Mouse (Mus musculus): Measurements from ENCODE around the gene Galnt10.

DNA sequence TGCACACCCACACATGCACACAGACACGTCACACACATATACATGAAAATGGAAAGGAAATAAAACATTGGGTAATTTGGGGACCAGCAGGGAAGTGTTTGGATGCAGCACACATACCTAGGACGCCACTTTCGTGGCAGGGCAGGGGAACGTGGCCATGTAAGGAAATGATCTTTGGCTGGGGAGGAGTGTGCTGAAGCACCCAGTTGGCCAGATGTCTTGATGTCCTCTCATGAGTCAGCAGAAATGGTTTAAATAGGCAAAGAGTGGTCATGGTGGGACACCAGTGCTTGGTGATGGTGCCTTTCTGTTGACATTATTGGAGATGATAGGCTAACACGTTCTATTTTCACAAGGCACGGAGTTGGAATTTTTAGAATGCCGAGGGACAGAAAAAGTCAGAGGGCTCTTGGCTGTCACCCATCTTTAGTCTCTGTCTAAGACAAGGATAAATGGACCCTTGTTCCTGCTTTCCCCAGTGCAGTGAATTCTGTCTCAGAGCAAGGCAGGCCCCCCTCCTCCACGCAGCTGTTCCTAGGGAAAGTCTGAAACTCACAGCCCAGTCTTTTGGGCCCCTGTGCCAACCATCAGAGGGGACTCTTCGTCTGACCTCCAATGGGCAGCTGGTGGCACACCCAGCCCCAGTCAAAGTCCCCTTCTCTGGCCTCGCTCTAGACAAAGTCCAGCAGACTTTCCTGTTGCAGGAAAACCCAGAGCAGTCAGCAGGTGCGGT is 56.1 kb downstream of the Galnt10 start:
- TF ChIP-seq POLR2A (IDR thresholded peaks at IDR 0.05; ENCODE audit: borderline replicate concordance, low read depth, low read length) (no peak), CTCF (IDR thresholded peaks at IDR 0.05; ENCODE audit: low read depth, low read length) (no peak)
